Mouse (Mus musculus): ENCODE measurements at regions not wholly inside any gene's neighbourhood (a gene's known extent, or its start where the extent isn't known, plus 50 kb on each side); places are given as distances from the start of the nearest gene placed in this dataset.

DNA sequence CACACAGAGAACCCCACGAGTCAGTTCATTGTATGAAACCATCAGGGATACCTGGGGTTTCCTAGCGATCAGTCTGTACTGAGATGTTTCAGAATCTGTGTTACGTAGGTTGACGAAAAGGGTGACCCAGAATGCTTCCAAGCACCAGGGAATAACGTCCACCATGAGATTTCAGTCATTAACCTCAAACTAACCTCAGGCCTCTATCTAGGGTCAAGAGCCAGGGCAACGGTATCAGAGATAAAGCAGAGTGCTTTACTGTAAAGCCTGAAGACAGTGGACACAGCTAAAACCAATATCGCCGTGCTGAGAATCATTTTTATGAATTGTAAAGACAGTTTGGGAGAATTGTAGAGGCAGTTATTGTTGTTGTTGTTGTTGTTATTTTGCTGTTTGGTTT is 52.9 kb upstream of the Errfi1 start:
- no peak for DNase-seq

DNA sequence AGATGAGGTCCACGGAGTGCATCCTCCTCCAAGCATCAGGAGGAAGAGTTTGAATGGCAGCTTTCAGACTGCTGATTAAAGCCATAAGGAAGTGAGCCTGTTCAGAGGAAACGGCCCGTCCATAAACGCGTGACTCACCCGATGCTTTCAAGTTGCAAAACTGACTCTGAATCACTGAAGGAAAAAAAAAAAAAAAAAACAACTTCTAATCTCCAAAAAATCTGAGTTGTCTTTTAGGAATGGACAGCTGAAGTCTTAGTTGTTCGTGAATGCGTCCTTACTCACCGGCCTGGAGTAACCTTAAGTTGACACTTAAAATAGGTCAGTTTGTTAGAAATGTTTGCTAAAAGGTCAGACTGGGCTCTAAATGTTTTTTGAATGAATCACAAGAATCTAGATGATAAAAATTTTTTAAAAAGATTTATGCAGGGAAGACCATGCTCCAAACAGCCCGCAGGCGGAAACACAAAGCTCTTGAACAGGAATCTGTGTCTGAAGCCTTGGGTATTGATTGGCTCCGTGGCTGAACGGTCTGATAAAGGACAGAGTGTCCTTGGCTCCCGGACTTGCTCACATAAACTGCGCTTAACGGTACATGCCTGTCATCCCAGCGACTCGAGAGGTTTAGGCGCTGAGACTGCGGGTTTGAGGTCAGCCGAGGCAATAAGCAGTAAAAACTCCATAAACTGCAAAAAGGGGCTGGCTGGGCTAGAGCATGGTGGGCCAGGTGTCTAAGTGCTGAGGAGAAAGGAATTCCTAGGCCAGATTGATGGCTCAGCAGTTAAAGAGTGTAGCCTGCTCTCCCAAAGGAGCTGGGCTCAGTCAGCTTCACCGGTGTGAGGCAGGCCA is 53.9 kb upstream of the Errfi1 start:
- no peak for DNase-seq

DNA sequence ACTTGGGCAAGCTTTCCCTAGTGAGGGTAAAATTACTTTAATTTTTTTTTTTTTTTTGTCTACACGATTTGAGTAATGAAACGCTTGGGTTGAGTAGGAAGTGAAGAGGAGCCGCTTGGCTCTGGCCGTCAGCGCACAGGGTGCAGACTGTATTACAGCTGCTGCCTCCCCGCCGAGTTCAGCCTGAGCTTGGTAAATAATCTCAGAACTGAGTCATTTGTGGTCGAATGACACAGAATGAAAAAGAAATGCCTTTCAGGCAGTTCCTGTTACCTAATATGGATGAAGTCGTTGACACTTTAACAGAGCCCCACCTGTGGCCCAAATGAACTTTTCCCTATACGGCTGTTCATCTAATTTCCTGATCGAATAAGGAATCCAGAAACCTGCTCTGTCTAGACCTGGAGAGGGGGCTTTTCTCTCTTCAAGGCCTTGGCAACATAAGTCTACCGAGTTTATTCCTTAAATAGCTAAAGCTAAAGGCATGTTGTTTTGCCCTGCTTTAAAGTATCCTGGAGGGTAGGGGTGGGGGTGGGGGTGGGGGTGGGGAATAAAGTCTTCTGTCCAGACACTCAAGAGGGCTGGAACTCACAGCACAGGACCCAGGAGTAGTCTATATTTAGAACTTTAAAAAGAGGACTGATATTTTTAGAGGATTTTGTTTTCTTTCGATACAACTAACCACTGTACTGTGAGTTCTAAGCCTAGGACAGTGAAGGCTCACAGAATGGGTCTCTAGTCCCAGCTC is 54.8 kb upstream of the Errfi1 start:
- no peak for DNase-seq

DNA sequence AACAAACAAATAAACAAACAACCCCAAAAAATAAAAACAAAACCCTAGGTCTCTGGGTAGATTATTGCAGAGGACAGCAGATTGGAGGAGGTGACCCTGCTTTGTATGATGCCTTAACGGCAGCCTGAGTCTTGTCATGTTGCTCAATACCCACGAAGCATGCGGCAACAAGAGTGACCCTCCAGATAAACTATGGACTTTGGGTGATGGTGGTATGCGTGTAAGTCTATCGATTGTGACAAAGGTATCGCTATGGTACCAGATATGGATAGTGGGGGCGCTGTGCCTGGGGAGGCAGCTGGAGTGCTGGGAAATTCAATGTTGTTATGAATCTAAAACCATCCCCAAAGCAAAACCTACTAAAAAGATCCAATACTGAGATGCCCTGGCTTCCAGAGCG is 55.4 kb upstream of the Errfi1 start:
- no peak for DNase-seq

DNA sequence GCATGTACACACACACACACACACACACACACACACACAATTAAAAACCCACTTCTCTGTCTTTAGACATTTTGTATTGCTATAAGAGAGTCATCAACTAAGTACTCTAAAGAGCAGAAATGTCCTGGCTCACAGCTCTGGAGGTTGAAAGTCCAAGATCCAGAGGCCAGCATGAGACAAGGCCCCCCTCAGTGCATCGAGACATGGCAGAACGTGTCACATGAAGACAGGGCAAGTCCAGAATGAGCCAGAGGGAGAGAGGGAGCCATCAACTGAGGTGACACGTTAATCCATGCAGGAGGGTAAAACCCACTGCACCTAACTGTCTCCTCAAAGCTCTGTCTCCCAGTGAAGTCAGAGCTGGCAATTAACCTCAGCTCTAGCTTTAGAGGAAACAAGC is 56.7 kb upstream of the Errfi1 start:
- DNase-seq: no peak

DNA sequence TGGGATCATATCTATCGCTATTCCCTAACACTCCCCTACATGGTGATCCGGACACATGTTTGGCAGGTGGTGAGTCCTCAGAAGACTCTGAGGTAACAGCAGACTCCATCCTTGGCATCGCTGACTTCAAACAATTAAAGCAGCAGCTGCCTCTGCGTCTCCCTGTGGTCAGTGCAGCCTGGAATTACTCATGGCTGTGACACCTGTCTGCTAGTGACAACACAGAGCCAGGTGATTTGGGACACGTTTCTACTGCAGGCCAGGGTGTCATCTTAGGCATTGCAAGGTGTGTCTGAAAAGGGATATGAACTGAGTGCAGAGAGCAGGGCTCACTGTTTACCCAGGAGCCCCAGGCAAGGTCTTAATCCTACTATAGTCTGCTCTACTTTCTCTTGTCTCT is 58.8 kb upstream of the Errfi1 start:
- DNase-seq: no peak

DNA sequence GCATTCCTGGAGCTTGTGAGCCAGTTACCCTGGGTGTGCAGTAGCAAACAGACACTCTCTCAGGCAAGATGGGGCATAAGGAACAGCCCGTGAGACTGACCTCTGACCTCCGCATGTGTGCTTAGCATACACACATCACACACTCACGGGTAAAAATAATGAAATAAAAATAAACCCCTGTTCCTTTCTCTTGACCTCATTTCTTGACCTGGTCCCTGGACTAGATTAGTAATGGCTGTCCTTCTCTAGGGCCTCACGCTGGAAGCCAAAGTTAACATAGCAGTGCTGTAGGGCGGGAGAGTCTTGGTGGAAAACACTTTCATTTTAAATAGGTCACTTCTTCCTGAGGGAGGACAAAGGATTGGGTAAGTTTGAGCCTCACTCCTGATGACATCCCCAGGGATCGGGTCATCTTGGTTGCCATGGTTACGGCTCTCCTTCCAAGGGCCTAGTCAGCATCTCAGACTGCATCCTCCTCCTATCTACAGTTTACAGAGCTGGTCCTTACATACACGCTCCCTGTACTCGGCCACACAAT is 59.4 kb upstream of the Errfi1 start:
- DNase-seq: no peak

DNA sequence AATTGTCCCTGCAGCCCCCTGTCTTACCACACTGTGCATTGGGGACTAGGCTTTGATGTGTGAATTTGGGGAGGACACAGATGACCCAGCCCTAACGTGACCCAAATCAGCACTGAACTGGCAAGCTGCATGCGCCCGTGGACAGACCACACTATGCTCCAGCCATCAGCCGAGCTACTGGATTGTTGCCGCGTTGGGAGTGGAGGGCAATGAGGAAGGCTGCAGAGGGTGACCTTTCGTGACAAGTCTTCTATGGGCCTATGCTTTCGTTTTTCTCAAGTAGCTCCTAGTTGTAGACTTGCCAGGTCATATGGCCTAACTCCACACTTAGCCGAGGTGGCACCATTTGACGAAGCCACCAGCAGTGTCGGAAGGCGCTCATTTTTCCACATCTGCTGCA is 60.6 kb upstream of the Errfi1 start:
- no peak for DNase-seq

DNA sequence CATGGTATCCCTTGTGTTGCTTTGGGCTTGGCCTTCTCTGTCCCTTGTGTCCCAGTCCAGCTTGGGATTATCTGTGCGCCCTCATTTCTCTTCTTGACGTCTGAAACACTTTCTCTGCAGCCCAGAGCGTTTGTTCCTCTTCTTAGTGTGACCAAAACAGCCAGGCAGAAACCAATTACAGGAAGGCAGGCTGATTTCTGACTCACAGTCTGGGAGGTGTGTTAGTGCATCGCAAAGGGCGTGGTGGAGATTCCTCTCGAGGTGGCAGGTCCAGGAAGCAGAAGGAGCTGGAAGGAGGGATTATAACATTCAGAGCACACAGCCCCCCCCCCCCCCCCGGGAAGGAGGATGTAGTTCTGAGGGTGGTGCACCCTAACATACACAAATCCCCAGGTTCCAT is 64.6 kb upstream of the Errfi1 start:
- DNase-seq: no peak

DNA sequence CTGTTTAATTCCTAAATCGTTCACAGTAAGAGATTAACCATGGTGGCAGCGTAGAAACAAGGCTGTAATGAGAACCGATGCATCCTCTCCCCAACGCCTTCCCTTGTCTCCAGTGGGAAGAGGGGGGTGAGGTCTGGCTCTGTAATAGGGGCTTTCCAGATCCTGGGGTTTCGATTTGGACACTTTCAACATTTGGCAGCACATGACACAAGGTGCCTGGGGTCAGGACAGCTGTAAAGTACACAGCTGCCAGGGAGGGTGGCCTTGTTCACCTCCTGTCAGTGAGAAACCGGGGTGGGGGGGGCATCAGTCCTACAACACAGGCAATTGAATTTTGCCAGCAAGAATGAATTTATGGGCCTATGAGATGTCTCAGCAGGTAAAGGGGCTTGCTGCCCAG is 66.6 kb upstream of the Errfi1 start:
- DNase-seq: no peak

DNA sequence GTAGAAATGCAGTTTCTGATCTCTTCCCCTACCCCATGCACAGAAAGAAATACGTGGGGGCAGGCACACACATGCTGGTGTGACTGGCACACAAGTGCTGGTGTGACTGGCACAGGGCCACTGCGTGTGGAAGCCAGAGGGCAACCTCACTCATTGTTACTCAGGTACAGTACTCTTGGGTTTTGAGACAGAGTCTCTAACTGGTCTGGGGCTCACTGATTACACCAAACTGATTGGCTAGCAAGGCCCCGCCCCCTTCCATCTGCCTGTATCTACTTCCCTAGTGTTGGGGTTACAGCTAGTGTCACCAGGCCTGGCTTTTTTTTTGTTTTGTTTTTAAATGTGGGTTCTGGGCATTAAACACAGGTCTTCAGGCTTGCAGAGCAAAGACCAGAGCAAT is 67.1 kb upstream of the Errfi1 start:
- DNase-seq: no peak

DNA sequence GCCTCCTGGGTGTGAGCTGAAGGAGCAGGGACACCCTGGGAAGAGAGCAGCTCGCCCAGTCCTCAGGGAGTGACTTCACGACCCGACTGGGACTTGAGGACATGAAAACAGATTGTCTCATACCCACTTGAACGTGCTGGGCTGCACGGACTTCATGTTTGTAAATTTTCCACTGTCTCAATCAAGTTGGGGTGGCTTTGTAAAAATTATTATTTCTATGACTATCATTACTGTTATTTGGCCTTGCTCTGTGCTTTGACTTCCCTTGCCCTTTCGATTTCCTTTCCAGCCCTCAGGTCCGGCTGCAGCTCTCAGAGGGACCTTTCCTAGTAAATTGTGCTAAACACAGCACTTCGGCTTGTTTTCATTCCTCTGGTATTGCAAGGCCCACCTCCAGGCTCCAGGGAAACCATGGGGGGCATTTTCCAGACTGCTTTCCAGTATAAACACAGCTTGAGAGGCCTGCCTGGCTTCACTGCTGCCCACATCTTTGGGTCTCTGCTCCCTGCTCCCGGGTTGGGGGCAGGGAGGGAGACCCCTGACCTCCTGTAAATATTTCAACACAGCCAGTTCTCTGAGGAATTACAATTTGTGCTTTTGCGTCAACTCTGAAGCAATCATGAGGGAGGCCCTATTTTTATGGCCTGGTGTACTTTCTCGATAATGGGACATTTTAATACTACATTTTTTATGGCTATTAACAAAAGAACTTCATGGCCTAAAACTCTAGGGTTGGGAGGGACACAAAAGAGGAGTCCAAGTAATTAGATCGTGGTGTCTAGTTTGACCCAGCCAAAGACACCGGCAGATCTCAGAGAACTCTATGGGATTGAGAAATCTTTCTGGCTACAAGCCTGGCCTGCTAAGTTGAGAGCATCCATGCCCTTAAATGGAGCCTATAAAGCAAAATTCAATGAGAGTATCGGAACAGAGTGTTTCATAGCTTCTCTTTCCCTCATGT is 68.9 kb upstream of the Errfi1 start:
- DNase-seq: no peak

DNA sequence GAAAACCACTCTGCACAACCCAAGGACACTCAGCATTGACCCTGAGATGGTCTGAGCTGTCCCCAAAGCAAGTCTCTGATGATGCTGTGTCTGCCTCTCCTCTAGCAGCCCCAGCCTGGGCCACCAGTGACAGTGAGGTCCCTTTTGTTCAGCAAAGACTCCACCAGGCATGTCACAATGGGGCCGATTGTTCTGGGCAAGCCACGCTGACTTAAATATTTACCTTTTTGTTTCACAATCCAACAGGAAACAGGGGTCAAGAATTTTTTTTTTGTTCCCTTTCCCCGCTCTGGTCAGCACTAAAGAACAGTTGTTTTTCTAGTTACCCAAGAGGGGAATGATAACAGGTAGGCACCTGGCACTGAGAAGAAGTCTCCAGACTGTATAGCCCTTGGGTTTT is 72.4 kb upstream of the Errfi1 start:
- no peak for DNase-seq

DNA sequence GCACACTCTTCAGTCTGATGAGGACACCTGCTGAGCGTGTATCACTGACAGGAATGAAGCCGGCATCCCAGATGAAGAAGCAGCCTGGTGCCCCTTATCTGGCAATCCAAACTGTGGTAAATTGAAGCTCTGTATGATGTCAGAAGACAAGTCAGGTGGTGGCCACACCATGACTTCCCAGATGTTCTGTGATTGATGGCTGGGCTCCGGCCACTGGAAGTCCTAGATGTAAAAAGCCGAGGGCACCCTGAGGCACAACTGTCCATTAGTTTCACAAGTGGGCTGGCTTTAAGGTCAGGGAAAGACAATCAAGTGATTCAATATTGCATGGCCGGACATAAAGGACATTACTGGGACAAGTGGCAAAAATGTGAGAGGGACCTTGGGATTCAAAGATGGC is 74.4 kb upstream of the Errfi1 start:
- DNase-seq: no peak

DNA sequence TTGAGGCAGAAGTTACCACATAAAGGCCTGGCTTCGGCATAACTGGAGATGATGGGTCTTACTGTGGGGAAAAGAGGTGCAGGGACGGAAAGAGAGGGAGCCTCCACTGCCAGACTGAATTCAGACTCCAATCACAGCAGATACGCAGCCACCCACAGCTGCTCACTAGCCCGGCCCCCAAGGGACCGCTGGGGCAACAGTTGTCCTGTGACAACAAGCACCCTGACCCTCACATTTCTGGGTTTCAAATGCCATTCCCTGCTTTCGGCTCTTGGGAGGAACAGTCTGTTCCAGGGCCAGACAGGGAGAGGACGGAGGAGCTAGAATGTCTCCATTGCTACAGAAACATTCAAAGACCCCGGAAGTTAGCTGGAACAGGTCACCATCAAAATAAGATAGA is 75.0 kb upstream of the Errfi1 start:
- DNase-seq: no peak

DNA sequence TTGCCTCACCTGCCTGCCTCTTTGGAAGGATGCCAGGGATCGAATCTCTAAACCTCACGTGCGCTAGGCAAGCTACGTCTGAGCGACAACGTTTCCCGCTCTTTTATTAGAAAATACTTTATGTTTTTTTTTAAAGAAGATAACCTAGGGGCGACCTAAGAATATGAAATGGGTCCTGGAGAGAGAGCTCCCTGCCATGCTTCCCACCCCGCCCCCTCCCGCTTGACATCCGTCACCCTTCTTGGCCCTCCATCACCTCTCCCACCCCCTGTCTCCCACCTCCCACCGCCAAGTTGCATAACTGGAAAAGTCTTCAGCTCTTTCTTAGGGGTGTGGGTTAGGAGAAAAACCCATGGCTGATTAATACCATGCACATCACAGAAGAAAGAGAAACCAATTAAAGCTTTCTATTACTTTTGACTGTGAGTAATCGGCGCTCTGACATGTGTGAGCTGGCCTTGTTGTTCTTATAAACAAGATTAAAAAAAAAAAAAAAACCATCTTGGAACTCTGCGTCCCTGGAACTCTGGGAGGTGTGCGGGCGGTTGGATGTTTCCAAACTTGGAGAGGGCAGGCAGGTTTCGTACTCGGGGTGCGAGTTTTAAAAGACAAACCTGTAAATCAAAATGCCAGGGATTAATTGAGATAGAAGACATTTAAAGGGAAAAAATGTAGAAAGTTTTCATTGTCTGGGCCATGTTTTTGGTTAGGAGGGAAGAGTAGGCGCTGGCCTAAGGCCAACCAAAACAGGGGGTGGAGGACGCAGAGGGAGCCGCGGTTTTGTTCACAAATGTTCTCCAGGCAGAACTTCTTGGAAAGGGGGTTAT is 77.8 kb upstream of the Errfi1 start:
- no peak for DNase-seq

DNA sequence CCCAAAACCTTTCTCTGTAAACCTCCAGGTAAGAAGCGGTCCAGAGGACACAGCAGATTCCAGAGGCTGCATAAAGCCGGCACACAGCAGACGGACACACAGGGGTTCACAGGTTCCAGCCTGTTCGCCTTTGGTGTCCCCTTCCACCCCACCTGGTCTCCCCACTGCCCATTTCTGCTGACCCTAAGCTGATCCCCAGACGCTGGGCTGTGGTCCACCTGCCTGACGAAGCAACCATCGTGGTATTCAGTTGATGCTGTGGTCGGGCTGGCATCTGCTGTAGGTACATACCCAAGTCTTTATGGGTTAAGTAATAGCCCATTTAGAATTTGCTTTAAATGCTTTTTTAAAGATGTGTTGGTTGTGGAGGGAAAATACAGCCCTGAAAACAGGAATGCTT is 78.4 kb upstream of the Errfi1 start:
- no peak for DNase-seq

DNA sequence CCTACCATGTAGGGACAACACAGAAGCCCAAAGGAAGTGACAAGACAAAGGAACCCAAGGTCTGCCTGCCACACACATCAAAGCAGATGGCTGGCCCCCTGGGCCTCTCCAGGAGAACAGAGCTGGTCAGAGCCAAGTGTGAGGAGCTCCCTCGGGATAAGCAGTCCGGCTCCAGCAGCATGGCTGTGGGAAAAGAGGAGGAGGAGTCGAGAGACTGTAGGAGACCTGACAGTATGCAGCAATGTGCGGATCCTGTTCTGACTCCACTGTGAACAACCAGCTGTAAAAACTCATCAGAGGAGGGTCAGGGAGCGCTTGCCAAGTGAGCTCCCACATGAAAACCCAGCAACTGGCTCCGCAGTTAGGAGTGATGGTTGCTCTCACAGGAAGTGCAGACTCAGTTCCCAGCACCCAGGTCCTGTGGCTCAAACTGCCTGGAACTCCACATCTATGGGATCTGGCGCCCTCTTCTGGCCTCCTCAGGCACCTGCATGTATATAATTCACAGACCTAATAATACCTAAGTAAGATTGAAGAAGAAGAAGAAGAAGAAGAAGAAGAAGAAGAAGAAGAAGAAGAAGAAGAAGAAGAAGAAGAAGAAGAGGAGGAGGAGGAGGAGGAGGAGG is 79.3 kb upstream of the Errfi1 start:
- no peak for DNase-seq

DNA sequence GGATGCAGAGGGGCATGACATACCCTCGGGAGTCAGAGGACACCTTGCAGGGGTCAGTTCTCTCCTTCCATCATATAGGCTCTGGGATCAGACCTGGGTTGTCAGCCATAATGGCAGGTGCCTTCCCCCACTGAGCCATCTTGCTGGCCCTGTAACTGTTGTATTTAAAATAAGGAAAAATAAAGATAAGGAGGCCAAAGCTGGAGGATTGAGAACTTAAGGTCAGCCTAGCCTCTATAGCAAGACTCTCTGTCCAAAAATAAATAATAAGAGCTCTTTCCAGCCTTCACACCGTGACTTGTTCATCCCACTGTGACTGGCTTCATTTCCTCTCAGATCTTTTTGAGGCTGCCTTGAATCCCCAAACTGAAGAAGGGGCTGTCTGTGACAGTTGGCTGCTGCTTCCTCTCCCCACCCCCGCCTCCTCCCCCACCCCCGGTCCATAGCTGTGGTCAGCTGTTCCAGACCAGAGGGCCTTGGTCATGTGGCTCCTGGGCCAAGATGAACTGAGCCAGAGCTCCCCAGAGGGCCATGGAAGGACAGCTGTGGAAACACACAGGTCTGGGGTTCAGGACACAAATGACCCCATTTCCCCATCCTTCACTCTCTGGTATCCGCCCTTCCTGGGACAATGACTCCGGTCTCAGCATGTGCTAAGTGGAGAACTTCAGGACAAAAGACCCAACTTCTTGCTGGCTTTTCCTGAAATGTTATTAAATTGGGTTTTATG is 81.6 kb upstream of the Errfi1 start:
- DNase-seq: no peak

DNA sequence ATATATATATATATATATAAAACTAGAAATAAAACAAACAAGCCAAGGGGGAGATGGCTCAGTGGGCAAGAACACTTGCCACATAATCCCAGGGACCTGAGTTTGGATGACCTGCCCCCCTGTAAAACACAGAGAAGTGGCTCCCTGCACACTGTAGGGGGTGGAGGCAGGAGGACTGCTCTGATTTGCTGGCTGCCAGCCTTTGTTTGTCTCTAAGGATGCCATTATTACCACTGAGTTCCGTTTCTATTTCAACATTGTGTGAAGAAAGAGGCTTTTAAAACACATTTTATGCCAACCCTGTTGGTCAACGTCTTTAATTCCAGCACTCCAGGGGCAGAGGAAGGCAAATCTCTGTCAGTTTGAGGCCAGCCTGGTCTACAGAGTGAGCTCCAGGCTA is 82.2 kb upstream of the Errfi1 start:
- DNase-seq: no peak

DNA sequence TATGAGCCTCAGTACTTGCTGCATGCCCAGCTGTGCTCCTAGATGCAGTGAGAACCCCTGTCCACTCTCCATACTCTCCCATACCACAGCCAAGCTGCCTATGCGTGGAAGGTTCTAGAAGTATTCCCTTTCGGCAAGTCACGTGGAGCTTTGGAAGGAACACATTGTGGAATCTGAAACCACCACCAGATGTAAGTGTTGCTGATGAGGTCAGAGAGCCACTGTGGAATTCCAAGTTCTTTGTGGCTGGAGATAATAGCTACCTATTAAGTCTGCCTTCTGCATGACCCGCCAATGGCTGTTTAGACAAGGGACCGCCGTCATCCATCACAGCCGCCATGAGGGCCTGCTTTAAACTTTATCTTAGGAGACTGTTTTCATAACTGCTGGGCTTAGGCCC is 84.7 kb upstream of the Errfi1 start:
- no peak for DNase-seq

Measured in thymus, postnatal 36 days (tissue).